ENCODE assay signal across 24 mouse cellular contexts in the genomic region with DNA sequence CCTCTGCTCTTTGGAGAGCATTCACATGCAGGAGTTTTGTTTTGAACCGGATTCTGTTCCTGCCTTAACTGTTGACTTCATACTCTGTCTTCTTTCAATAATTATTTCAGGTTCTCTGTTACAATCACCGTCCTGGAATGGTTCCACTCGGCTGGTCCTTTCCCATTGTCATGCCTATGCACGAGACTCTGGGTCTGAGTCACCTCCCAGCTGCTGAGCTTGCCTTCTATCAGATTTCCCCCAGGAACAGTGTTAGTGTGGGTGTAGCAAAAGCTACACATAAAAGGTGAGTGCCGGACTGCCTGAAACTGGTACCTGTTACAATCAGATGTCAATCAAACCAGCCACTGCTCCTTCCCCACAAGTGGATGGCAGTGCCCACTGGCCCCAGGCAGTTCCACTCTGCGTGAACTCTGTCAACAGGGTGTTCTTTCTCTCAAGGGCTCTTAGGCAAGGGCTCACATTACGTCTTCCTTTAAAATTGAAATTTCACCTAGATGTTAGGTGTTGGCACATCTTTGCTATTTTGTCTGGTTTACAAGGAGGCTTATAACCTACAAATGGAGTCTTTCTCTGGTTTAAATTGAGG. TPM values are rescaled to one million over a fixed set of nuclear protein-coding genes. Genes with fewer than 3 reads are reported as not detected.
A peak's percentile ranks its signal among the peaks of the same experiment; 100 is the strongest.
DNase-seq lines count a peak whose midpoint lies in the region; ATAC-seq and TF ChIP-seq lines count a peak whose summit lies in the region.
"Had no signal": no experiment of that assay in that cellular context is flagged by ENCODE, and none has a peak within 500 bp of the region (broad histone marks: within the 10 kb centered on the region; RNA-seq: fewer than 3 reads in every experiment).

No protein-coding gene starts in this region.

- no peak overlapping the region for H3K4me3 ChIP-seq in kidney, postnatal 0 days (replicated peaks; ENCODE audit: low read depth, low read length)
- H3K4me3 ChIP-seq in embryonic fibroblast, embryonic 13.5 days (ENCODE audit: insufficient read depth, low read length): no peak overlapping the region
- H3K4me3 ChIP-seq: embryonic facial prominence, embryonic 15.5 days; forebrain, embryonic 10.5 days; heart, embryonic 15.5 days; hindbrain, embryonic 15.5 days; limb, embryonic 15.5 days; liver, embryonic 15.5 days; midbrain, embryonic 12.5 days; stomach, embryonic 15.5 days had no signal

- H3K9ac ChIP-seq in kidney, postnatal 0 days (ENCODE audit: low read depth, low read length): no peak overlapping the region
- H3K9ac ChIP-seq: embryonic facial prominence, embryonic 15.5 days; heart, embryonic 15.5 days; hindbrain, embryonic 15.5 days; limb, embryonic 15.5 days; liver, embryonic 15.5 days; midbrain, embryonic 12.5 days; stomach, embryonic 15.5 days had no signal

- TF ChIP-seq POLR2A in embryonic fibroblast, embryonic 13.5 days (IDR thresholded peaks at IDR 0.05; ENCODE audit: low read depth, low read length): no peak

- peaks cover 5% of the 10 kb centered on the region; the same call in 1 of the 2 replicates for H3K4me1 ChIP-seq in kidney, postnatal 0 days (replicated peaks; ENCODE audit: insufficient read depth, low read length)
- H3K4me1 ChIP-seq in embryonic fibroblast, embryonic 13.5 days (ENCODE audit: control insufficient read depth, insufficient read depth, low read length): no peaks in the 10 kb centered on the region
- H3K4me1 ChIP-seq: stomach, embryonic 15.5 days had no signal

- 58% methylated on average over 7 of the region's 7 CpGs for WGBS in kidney, postnatal 0 days

- no peak for TF ChIP-seq CTCF in kidney, postnatal 0 days (IDR thresholded peaks at IDR 0.05; ENCODE audit: low read depth)
- no peak for TF ChIP-seq CTCF in embryonic fibroblast, embryonic 13.5 days (IDR thresholded peaks at IDR 0.05; ENCODE audit: borderline replicate concordance, insufficient read depth, low read length)

- DNase-seq in cerebellum, adult 8-10 months: peak; percentile 16
- no peak for DNase-seq in cerebellum, adult 18-20 months
- DNase-seq in kidney, postnatal 0 days (ENCODE audit: low spot score): no peak
- no peak for DNase-seq in kidney, adult 8-10 months
- DNase-seq in right cerebral cortex, adult 18-20 months: peak; percentile 32
- DNase-seq in right cerebral cortex, postnatal 36 days (ENCODE audit: low spot score in 2 of 2): no peak
- DNase-seq in natural killer cell, adult 2 months (ENCODE audit: low spot score in 2 of 2): no peak
- DNase-seq: adrenal gland, postnatal 25 days; cerebellum, adult 11-12 months; cerebellum, postnatal 36 days; gastrocnemius, postnatal 10 days; heart, postnatal 4 days; right cerebral cortex, postnatal 14 days; thymus, adult 2 months had no signal

- H3K27me3 ChIP-seq in kidney, postnatal 0 days (ENCODE audit: insufficient read depth, low read length): no peaks in the 10 kb centered on the region
- H3K27me3 ChIP-seq: embryonic facial prominence, embryonic 15.5 days; heart, embryonic 15.5 days; hindbrain, embryonic 15.5 days; limb, embryonic 15.5 days; liver, embryonic 15.5 days; midbrain, embryonic 12.5 days; stomach, embryonic 15.5 days had no signal

- no peaks in the 10 kb centered on the region for H3K36me3 ChIP-seq in kidney, postnatal 0 days (ENCODE audit: insufficient read depth, low read length)
- H3K36me3 ChIP-seq: embryonic facial prominence, embryonic 15.5 days; heart, embryonic 15.5 days; hindbrain, embryonic 15.5 days; limb, embryonic 15.5 days; liver, embryonic 15.5 days; midbrain, embryonic 12.5 days; stomach, embryonic 15.5 days had no signal

- peak overlapping the region; percentile 27 for H3K27ac ChIP-seq in kidney, postnatal 0 days
- H3K27ac ChIP-seq in embryonic fibroblast, embryonic 13.5 days (ENCODE audit: insufficient read depth, low read length): peak overlapping the region; percentile 8; the same call in 1 of the 2 replicates
- H3K27ac ChIP-seq: embryonic facial prominence, embryonic 15.5 days; forebrain, embryonic 10.5 days; heart, embryonic 15.5 days; hindbrain, embryonic 15.5 days; limb, embryonic 15.5 days; liver, embryonic 15.5 days; midbrain, embryonic 12.5 days; stomach, embryonic 15.5 days had no signal

- H3K9me3 ChIP-seq in kidney, postnatal 0 days (replicated peaks; ENCODE audit: low read length): no peaks in the 10 kb centered on the region
- H3K9me3 ChIP-seq: embryonic facial prominence, embryonic 15.5 days; forebrain, embryonic 10.5 days; heart, embryonic 15.5 days; hindbrain, embryonic 15.5 days; limb, embryonic 15.5 days; liver, embryonic 15.5 days; midbrain, embryonic 12.5 days; stomach, embryonic 15.5 days had no signal

- peak; percentile 48; the same call in 1 of the 2 replicates for ATAC-seq in kidney, postnatal 0 days (replicated peaks; ENCODE audit: low FRiP score, low read depth)
- ATAC-seq: intestine, embryonic 16.5 days had no signal

- no peak overlapping the region for H3K4me2 ChIP-seq in kidney, postnatal 0 days (ENCODE audit: low read length)
- H3K4me2 ChIP-seq: embryonic facial prominence, embryonic 15.5 days; heart, embryonic 15.5 days; hindbrain, embryonic 15.5 days; limb, embryonic 15.5 days; liver, embryonic 15.5 days; midbrain, embryonic 12.5 days; stomach, embryonic 15.5 days had no signal

RNA-seq across cellular contexts. Expression of a gene that starts 13.9 kb away (rescaled TPM):
- 3.1 and 3.4 TPM in 2 replicates for polyA plus RNA-seq in kidney, postnatal 0 days (2015; fragmentation: Nextera tagmentation; extraction: Ambion mirVana)
- 4.0 and 4.1 TPM in 2 replicates for polyA plus RNA-seq in embryonic fibroblast, embryonic 13.5 days (2011; ENCODE audit: insufficient read length, low read depth, missing spikeins)

Comparison
In these comparisons a context has a peak if more than half of its experiments do, and no peak if none do; other contexts are left out.
1. DNase-seq: peak in cerebellum, adult 8-10 months (single experiment) and right cerebral cortex, adult 18-20 months (single experiment); none in cerebellum, adult 18-20 months (0 of 2), kidney, postnatal 0 days (single experiment), kidney, adult 8-10 months (0 of 2), right cerebral cortex, postnatal 36 days (0 of 2) and natural killer cell, adult 2 months (0 of 2).